Mouse (Mus musculus) forebrain, embryonic 16.5 days (tissue): ENCODE measurements around the gene Tnni3k. TPM values are rescaled to one million over a fixed set of nuclear protein-coding genes. Genes with fewer than 3 reads are reported as not detected.

Experiments used
- ATAC-seq: fragments of 200-750 bp; cut with Nextera tagmentation; 2 replicates; pipeline ENCODE4 v1.8.0; 2017; ENCODE audit warnings: mild to moderate bottlenecking, moderate library complexity
- H3K27ac ChIP-seq: fragments of 300-500 bp; sonication (generic); 2 replicates; pipeline ENCODE4 v1.5.1; 2014; ENCODE audit warnings: low read length, control low read depth
- H3K27me3 ChIP-seq: fragments of 300-500 bp; sonication (generic); replicated peaks from 2 replicates; pipeline ENCODE4 v1.6.1; 2014; ENCODE audit warnings: low read length; ENCODE audit not compliant: control insufficient read depth, insufficient read depth
- H3K36me3 ChIP-seq: fragments of 300-500 bp; sonication (generic); 2 replicates; pipeline ENCODE4 v1.6.1; 2014; ENCODE audit not compliant: control insufficient read depth, insufficient read depth
- H3K4me1 ChIP-seq: fragments of 300-500 bp; sonication (generic); replicated peaks from 2 replicates; pipeline ENCODE4 v1.6.1; 2014; ENCODE audit warnings: low read length; ENCODE audit not compliant: control insufficient read depth, insufficient read depth
- H3K4me2 ChIP-seq: fragments of 300-500 bp; sonication (generic); 2 replicates; pipeline ENCODE4 v1.6.1; 2014; ENCODE audit warnings: mild to moderate bottlenecking, low read length, control low read depth
- H3K4me3 ChIP-seq: fragments of 300-500 bp; sonication (generic); replicated peaks from 2 replicates; pipeline ENCODE4 v1.5.1; 2014; ENCODE audit warnings: mild to moderate bottlenecking, low read length, control low read depth
- H3K9ac ChIP-seq: fragments of 300-500 bp; sonication (generic); replicated peaks from 2 replicates; pipeline ENCODE4 v1.6.1; 2014; ENCODE audit warnings: low read depth, low read length, control low read depth
- H3K9me3 ChIP-seq: fragments of 300-500 bp; sonication (generic); 2 replicates; pipeline ENCODE4 v1.6.1; 2016; ENCODE audit warnings: low read length; ENCODE audit not compliant: control insufficient read depth
- WGBS: fragments of 180-500 bp; shearing (Covaris S2); extraction: QIAGEN DNeasy Blood & Tissue Kit; methylation state at CpG from one replicate; pipeline ENCODE4 v1.1.7; 2014; 5-methylcytosine and 5-hydroxymethylcytosine counted together
- polyA plus RNA-seq: library from polyadenylated mRNA; unstranded; fragments of >200 nt; fragmentation: Nextera tagmentation; extraction: Ambion mirVana; gene quantifications from 2 replicates; pipeline ENCODE4 v1.2.1, GENCODE M21; 2015

Tnni3k gene
- polyA plus RNA-seq, 1 experiment from 2014 or later, result 0.11 TPM

- H3K9ac ChIP-seq, result no peak overlapping the region
- H3K27ac ChIP-seq, result no peak overlapping the region
- no peak overlapping the region for H3K4me3 ChIP-seq
- H3K27me3 ChIP-seq, result no peaks in the 10 kb centered on the region
- H3K4me2 ChIP-seq, result no peak overlapping the region
- no peaks in the 10 kb centered on the region for H3K9me3 ChIP-seq
- WGBS, result 94% methylated on average over 4 of the region's 4 CpGs
- no peak for ATAC-seq
- no peaks in the 10 kb centered on the region for H3K4me1 ChIP-seq
- H3K36me3 ChIP-seq, result no peaks in the 10 kb centered on the region
These were observed 288.9 kb downstream of the Tnni3k start for GRCm38 (mm10) chr3:154766321-154766720.

GRCm38 (mm10) chr3:154764115-154764514 lies 291.1 kb downstream of the Tnni3k start:
- Histone ChIP-seq H3K27ac (no peak overlapping the region), H3K9ac (no peak overlapping the region), H3K9me3 (no peaks in the 10 kb centered on the region), H3K4me2 (no peak overlapping the region), H3K36me3 (no peaks in the 10 kb centered on the region), H3K4me3 (no peak overlapping the region), H3K27me3 (no peaks in the 10 kb centered on the region), H3K4me1 (no peaks in the 10 kb centered on the region)
- ATAC-seq, result no peak
- WGBS, result 91% methylated on average over 7 of the region's 7 CpGs

DNA sequence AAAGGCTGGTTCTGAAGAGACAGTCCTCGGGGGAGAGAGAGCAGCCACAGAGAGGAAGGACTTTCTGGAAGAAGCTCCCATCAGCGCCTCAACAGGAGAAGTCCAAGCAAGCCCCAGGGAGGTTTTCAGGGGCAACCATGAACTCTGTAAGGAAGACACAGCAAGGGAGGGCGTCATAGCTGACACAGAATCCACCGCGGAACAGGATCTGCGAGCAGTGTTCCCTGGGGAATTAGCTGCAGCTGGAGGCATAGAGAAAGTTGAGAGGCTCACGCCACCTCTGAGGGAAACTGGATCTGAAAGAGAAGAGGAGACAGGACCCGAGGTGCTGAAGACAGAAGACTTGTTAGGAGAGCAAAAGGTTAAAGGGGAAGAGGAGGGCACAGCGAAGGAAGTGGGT lies 291.8 kb downstream of the Tnni3k start:
- Histone ChIP-seq H3K9ac (no peak overlapping the region), H3K9me3 (no peaks in the 10 kb centered on the region), H3K27ac (no peak overlapping the region), H3K4me3 (no peak overlapping the region), H3K27me3 (no peaks in the 10 kb centered on the region), H3K36me3 (no peaks in the 10 kb centered on the region), H3K4me2 (no peak overlapping the region), H3K4me1 (no peaks in the 10 kb centered on the region)
- WGBS, result 76% methylated on average over 9 of the region's 9 CpGs
- no peak for ATAC-seq

- H3K9ac ChIP-seq, result no peak overlapping the region
- no peak overlapping the region for H3K27ac ChIP-seq
- no peak for ATAC-seq
- no peaks in the 10 kb centered on the region for H3K9me3 ChIP-seq
- WGBS, result 93% methylated on average over 3 of the region's 3 CpGs
- no peak overlapping the region for H3K4me2 ChIP-seq
- no peaks in the 10 kb centered on the region for H3K36me3 ChIP-seq
- H3K4me1 ChIP-seq, result 0 out of 2 replicates have a peak, but pooled peaks cover 2% of the 10 kb centered on the region
- H3K4me3 ChIP-seq, result no peak overlapping the region
- no peaks in the 10 kb centered on the region for H3K27me3 ChIP-seq
These were observed 294.1 kb downstream of the Tnni3k start for GRCm38 (mm10) chr3:154761108-154761507.

DNA sequence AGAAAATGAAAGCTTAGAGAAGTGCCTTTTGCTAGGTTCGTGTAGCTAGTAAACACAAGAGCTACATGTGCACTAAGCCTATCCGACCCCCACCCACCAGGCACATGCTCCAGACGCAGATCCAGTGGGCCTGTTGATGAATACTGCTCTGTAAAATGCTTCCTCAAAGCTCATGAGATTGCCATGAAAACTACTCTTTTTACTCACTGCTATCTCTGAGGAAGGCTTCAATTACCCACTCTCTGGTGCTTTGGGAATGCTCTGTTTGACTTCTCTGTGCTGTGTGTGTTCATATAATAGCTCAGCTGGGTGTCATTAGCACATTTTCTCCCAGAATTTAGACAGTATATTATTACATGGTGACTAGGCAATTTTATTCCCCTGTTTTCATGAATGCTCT lies 297.1 kb downstream of the Tnni3k start:
- H3K9ac ChIP-seq, result no peak overlapping the region
- peak; percentile 84 for ATAC-seq
- WGBS, result 51% methylated on average over 3 of the region's 3 CpGs

DNA sequence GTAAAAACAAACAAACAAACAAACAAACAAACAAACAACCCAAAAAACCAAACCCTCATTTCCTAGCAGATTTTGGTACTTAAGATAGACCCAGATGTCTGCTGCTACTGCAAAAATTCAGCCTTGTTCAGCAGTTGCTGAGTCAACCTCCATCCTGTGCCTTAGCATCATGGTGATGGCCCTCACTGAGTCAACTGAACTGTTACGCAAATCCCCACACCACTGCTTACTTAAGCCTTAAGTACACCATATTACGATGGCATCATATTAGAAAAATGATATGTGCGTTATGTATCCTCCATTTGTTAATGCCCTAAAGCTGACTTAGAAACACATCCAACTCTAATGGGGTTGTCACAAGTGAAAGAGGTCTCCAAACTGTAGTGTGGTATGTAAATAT lies 300.0 kb downstream of the Tnni3k start:
- WGBS, result 96% methylated on average over 3 of the region's 3 CpGs
- no peaks in the 10 kb centered on the region for H3K27me3 ChIP-seq
- H3K4me2 ChIP-seq, result no peak overlapping the region
- no peak for ATAC-seq
- H3K4me3 ChIP-seq, result no peak overlapping the region
- H3K4me1 ChIP-seq, result 0 out of 2 replicates have a peak, but pooled peaks cover 2% of the 10 kb centered on the region
- H3K36me3 ChIP-seq, result no peaks in the 10 kb centered on the region
- no peak overlapping the region for H3K9ac ChIP-seq
- H3K27ac ChIP-seq, result no peak overlapping the region
- H3K9me3 ChIP-seq, result no peaks in the 10 kb centered on the region

More for the DNA sequence above, 297.1 kb downstream of the Tnni3k start:
- Histone ChIP-seq H3K27me3 (no peaks in the 10 kb centered on the region), H3K4me3 (no peak overlapping the region), H3K4me1 (0 out of 2 replicates have a peak, but pooled peaks cover 2% of the 10 kb centered on the region), H3K36me3 (no peaks in the 10 kb centered on the region), H3K9me3 (no peaks in the 10 kb centered on the region), H3K4me2 (no peak overlapping the region), H3K27ac (no peak overlapping the region)

DNA sequence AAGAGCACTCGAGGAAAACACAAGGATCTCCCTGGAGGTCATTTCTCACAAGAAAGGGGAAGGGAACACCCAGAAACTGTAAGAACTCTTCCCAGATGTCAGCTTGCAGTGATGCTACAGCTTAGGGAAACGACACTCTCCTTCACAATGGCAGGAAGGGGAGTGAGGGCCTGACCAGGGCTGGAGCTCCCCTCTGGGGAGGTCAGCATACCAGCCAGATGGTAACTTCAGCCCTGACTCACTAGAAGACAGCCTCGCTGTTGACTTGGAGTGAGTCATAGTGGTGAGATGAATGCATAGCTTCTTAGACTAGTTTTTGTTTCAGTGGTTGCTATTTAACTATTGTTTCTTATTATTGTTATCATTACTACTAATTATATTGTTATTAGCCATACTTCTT lies 300.7 kb downstream of the Tnni3k start:
- H3K4me3 ChIP-seq, result no peak overlapping the region
- no peaks in the 10 kb centered on the region for H3K36me3 ChIP-seq
- no peak for ATAC-seq
- H3K27me3 ChIP-seq, result no peaks in the 10 kb centered on the region
- H3K27ac ChIP-seq, result no peak overlapping the region
- no peaks in the 10 kb centered on the region for H3K9me3 ChIP-seq
- WGBS, result 54% methylated on average over 3 of the region's 3 CpGs
- H3K9ac ChIP-seq, result no peak overlapping the region
- 0 out of 2 replicates have a peak, but pooled peaks cover 2% of the 10 kb centered on the region for H3K4me1 ChIP-seq
- H3K4me2 ChIP-seq, result no peak overlapping the region

- Histone ChIP-seq H3K4me3 (no peak overlapping the region), H3K4me1 (0 out of 2 replicates have a peak, but pooled peaks cover 3% of the 10 kb centered on the region), H3K36me3 (no peaks in the 10 kb centered on the region), H3K9me3 (no peaks in the 10 kb centered on the region), H3K27me3 (no peaks in the 10 kb centered on the region), H3K9ac (no peak overlapping the region), H3K4me2 (no peak overlapping the region), H3K27ac (no peak overlapping the region)
- WGBS, result 97% methylated on average over 2 of the region's 2 CpGs
- ATAC-seq, result no peak
These were observed 310.9 kb downstream of the Tnni3k start for GRCm38 (mm10) chr3:154744317-154744716.

- no peak for ATAC-seq
- no peak overlapping the region for H3K9ac ChIP-seq
- H3K9me3 ChIP-seq, result no peaks in the 10 kb centered on the region
- no peak overlapping the region for H3K4me2 ChIP-seq
- H3K36me3 ChIP-seq, result no peaks in the 10 kb centered on the region
- H3K27ac ChIP-seq, result no peak overlapping the region
- H3K27me3 ChIP-seq, result no peaks in the 10 kb centered on the region
- 0 out of 2 replicates have a peak, but pooled peaks cover 3% of the 10 kb centered on the region for H3K4me1 ChIP-seq
- no peak overlapping the region for H3K4me3 ChIP-seq
- WGBS, result 18% methylated on average over 5 of the region's 5 CpGs
These were observed 312.3 kb downstream of the Tnni3k start for GRCm38 (mm10) chr3:154742927-154743326.

DNA sequence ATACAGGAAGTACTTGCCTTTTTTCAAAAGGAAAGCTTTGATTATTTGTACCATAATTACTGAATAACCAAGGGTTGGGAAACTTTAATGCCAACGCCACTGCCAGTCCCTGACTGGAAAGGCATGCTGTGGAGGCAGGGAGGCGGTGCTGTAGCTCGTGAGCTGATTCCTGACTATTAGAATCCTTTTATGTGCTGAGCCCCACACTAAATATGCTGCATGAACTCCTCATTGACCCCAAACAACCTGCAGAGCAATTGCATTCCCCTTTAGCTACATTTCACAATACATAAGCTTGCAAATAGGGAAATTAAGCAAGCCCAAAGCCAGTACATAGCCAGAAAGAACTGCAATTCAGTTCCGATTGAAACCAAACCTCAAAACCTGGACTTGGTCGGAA lies 313.7 kb downstream of the Tnni3k start:
- Histone ChIP-seq H3K9ac (no peak overlapping the region), H3K4me3 (no peak overlapping the region), H3K27ac (no peak overlapping the region), H3K4me2 (no peak overlapping the region), H3K4me1 (0 out of 2 replicates have a peak, but pooled peaks cover 3% of the 10 kb centered on the region), H3K27me3 (no peaks in the 10 kb centered on the region), H3K9me3 (no peaks in the 10 kb centered on the region), H3K36me3 (no peaks in the 10 kb centered on the region)
- WGBS, result 38% methylated on average over 5 of the region's 5 CpGs
- ATAC-seq, result no peak
